Mouse (Mus musculus) midbrain, embryonic 14.5 days (tissue): ENCODE data around the gene Gm3047. TPM values are rescaled to one million over a fixed set of nuclear protein-coding genes. Genes with fewer than 3 reads are reported as not detected.
"Not testable (repeated sequence)": the region's sequence is repeated elsewhere in the genome, so short reads cannot be mapped to it uniquely, and the experiment has no call there.

Source experiments
- ATAC-seq: fragments of 200-750 bp; cut with Nextera tagmentation; 2 replicates; pipeline ENCODE4 v1.8.0; 2017; ENCODE audit warnings: moderate number of reproducible peaks, moderate library complexity; ENCODE audit not compliant: low FRiP score, low TSS enrichment
- DNase-seq: peaks from one replicate; pipeline ENCODE4 v3.0.0-alpha.2; 2015
- H3K27ac ChIP-seq: fragments of 300-500 bp; sonication (generic); replicated peaks from 2 replicates; pipeline ENCODE4 v1.5.1; 2014; ENCODE audit warnings: mild to moderate bottlenecking, low read depth, low read length, moderate library complexity
- H3K27me3 ChIP-seq: fragments of 300-500 bp; sonication (generic); 2 replicates; pipeline ENCODE4 v1.6.1; 2014; ENCODE audit warnings: low read length, control low read depth, mixed read lengths; ENCODE audit not compliant: control insufficient read depth, insufficient read depth
- H3K36me3 ChIP-seq: fragments of 300-500 bp; sonication (generic); 2 replicates; pipeline ENCODE4 v1.6.1; 2014; ENCODE audit warnings: low read length, control low read depth; ENCODE audit not compliant: control insufficient read depth, insufficient read depth
- H3K4me1 ChIP-seq: fragments of 300-500 bp; sonication (generic); 2 replicates; pipeline ENCODE4 v1.6.1; 2014; ENCODE audit warnings: mild to moderate bottlenecking, antibody characterized with exemption, low read length, control low read depth; ENCODE audit not compliant: control insufficient read depth, insufficient read depth
- H3K4me2 ChIP-seq: fragments of 300-500 bp; sonication (generic); 2 replicates; pipeline ENCODE4 v1.6.1; 2014; ENCODE audit warnings: mild to moderate bottlenecking, low read length, moderate library complexity
- H3K4me3 ChIP-seq: fragments of 300-500 bp; sonication (generic); replicated peaks from 2 replicates; pipeline ENCODE4 v1.5.1; 2014; ENCODE audit warnings: low read depth, low read length
- H3K9ac ChIP-seq: fragments of 300-500 bp; sonication (generic); replicated peaks from 2 replicates; pipeline ENCODE4 v1.6.1; 2014; ENCODE audit warnings: mild to moderate bottlenecking, low read length, moderate library complexity
- H3K9me3 ChIP-seq: fragments of 300-500 bp; sonication (generic); 2 replicates; pipeline ENCODE4 v1.6.1; 2016; ENCODE audit warnings: low read length, control low read depth, mixed read lengths; ENCODE audit not compliant: control insufficient read depth
- WGBS: fragments of 180-500 bp; shearing (Covaris S2); extraction: QIAGEN DNeasy Blood & Tissue Kit; methylation state at CpG from one replicate; pipeline ENCODE4 v1.1.7; 2014; 5-methylcytosine and 5-hydroxymethylcytosine counted together
- polyA plus RNA-seq: library from polyadenylated mRNA; unstranded; fragments of >200 nt; fragmentation: Nextera tagmentation; extraction: Ambion mirVana; gene quantifications from 2 replicates; pipeline ENCODE4 v1.2.1, GENCODE M21; 2014

Gm3047 gene
- not detected in 2 replicates for polyA plus RNA-seq

- not testable (repeated sequence) for H3K4me3 ChIP-seq, H3K4me1 ChIP-seq, H3K36me3 ChIP-seq, ATAC-seq, H3K9ac ChIP-seq, H3K9me3 ChIP-seq, H3K27ac ChIP-seq, H3K27me3 ChIP-seq, H3K4me2 ChIP-seq, DNase-seq
- WGBS = no CpG with 5 or more reads among the region's 2 CpGs
Observed at GRCm38 (mm10) chr14:4555105-4555504, at the start of gene Gm3047. Gene Gm3047, plus strand, starts transcription at chr14:4555405.

Other genes starting within 250 kb of the Gm3047 start
- gene Gm3149, start 238.1 kb upstream of the Gm3047 start, polyA plus RNA-seq = not detected in 2 replicates
- gene 2610042L04Rik, start 220.6 kb upstream of the Gm3047 start, polyA plus RNA-seq = 5.9 and 7.7 TPM in 2 replicates
- gene Gm3159, start 157.9 kb upstream of the Gm3047 start, polyA plus RNA-seq = not detected in 2 replicates
- gene Gm3164, start 140.0 kb upstream of the Gm3047 start, polyA plus RNA-seq = 6.2 and 8.7 TPM in 2 replicates
- gene Gm3173, start 124.4 kb upstream of the Gm3047 start, polyA plus RNA-seq = 1.7 and 2.0 TPM in 2 replicates
- not detected in 2 replicates for gene Gm3182, start 73.7 kb upstream of the Gm3047 start, polyA plus RNA-seq
- gene Gm8159, start 76.9 kb downstream of the Gm3047 start, polyA plus RNA-seq = not detected in 2 replicates
- gene Gm3239, start 108.8 kb downstream of the Gm3047 start, polyA plus RNA-seq = 1.2 and 2.1 TPM in 2 replicates
- not detected in 2 replicates for gene Gm7876, start 153.8 kb downstream of the Gm3047 start, polyA plus RNA-seq
- 4.1 and 5.1 TPM in 2 replicates for gene Gm3252, start 171.4 kb downstream of the Gm3047 start, polyA plus RNA-seq
- gene Gm9602, start 220.9 kb downstream of the Gm3047 start, polyA plus RNA-seq = not detected in 2 replicates